Mouse (Mus musculus): ENCODE data around the gene Slc5a4a. TPM values are rescaled to one million over a fixed set of nuclear protein-coding genes. Genes with fewer than 3 reads are reported as not detected.

Gene Slc5a4a
- not detected in 2 replicates for total RNA-seq (2014; rRNA removed; ENCODE audit: low replicate concordance)
- not detected in 2 replicates for polyA plus RNA-seq (2015; fragmentation: Nextera tagmentation; extraction: Ambion mirVana)

- H3K4me3 ChIP-seq (ENCODE audit: low read depth, low read length) = no peak within 1 kb of the TSS
- no peaks in the 10 kb centered on the region for H3K4me1 ChIP-seq (ENCODE audit: control insufficient read depth, insufficient read depth)
- no peak within 1 kb of the TSS for H3K9ac ChIP-seq (replicated peaks; ENCODE audit: low read depth, low read length)
- WGBS = 89% methylated on average over 5 of the region's 5 CpGs
- no peaks in the 10 kb centered on the region for H3K27me3 ChIP-seq (ENCODE audit: control insufficient read depth, insufficient read depth, low read length)
- H3K27ac ChIP-seq (ENCODE audit: low read depth) = no peak within 1 kb of the TSS
- H3K9me3 ChIP-seq (replicated peaks; ENCODE audit: control insufficient read depth, low read length) = no peaks in the 10 kb centered on the region
- ATAC-seq (ENCODE audit: insufficient read depth, low read depth) (no peak), DNase-seq (ENCODE audit: low spot score) (no peak)
- H3K36me3 ChIP-seq (replicated peaks; ENCODE audit: control insufficient read depth, insufficient read depth, low read length) = no peaks in the 10 kb centered on the region
- no peak for TF ChIP-seq CTCF (IDR thresholded peaks at IDR 0.05; ENCODE audit: low read depth)
- TF ChIP-seq EP300 (IDR thresholded peaks at IDR 0.05; ENCODE audit: low read depth) = no peak
- no peak within 1 kb of the TSS for H3K4me2 ChIP-seq (ENCODE audit: low read depth, low read length)
Measured at GRCm38 (mm10) chr10:76147278-76147677, at the start of gene Slc5a4a. TSS of gene Slc5a4a (plus strand) at chr10:76147451.

- TF ChIP-seq EP300 (IDR thresholded peaks at IDR 0.05; ENCODE audit: low read depth) (no peak), CTCF (IDR thresholded peaks at IDR 0.05; ENCODE audit: low read depth) (no peak)
- Histone ChIP-seq H3K9me3 (replicated peaks; ENCODE audit: control insufficient read depth, low read length) (no peaks in the 10 kb centered on the region), H3K27me3 (ENCODE audit: control insufficient read depth, insufficient read depth, low read length) (no peaks in the 10 kb centered on the region), H3K27ac (ENCODE audit: low read depth) (no peak within 1 kb of the TSS), H3K4me2 (ENCODE audit: low read depth, low read length) (no peak within 1 kb of the TSS), H3K4me1 (ENCODE audit: control insufficient read depth, insufficient read depth) (no peaks in the 10 kb centered on the region), H3K9ac (replicated peaks; ENCODE audit: low read depth, low read length) (no peak within 1 kb of the TSS), H3K36me3 (replicated peaks; ENCODE audit: control insufficient read depth, insufficient read depth, low read length) (no peaks in the 10 kb centered on the region), H3K4me3 (ENCODE audit: low read depth, low read length) (no peak within 1 kb of the TSS)
- ATAC-seq (ENCODE audit: insufficient read depth, low read depth) (no peak), DNase-seq (ENCODE audit: low spot score) (no peak)
- 81% methylated on average over 4 of the region's 4 CpGs for WGBS
Measured at GRCm38 (mm10) chr10:76110861-76111260, 36.4 kb upstream of the Slc5a4a start, which contains the start of gene Slc5a4b. TSS of gene Slc5a4b (minus strand) at chr10:76110961.

GRCm38 (mm10) chr10:76117966-76118365 lies 29.3 kb upstream of the Slc5a4a start:
- peak; percentile 21 for DNase-seq (ENCODE audit: low spot score)

GRCm38 (mm10) chr10:76118741-76119140 lies 28.5 kb upstream of the Slc5a4a start:
- TF ChIP-seq EP300 (IDR thresholded peaks at IDR 0.05; ENCODE audit: low read depth) (no peak), CTCF (IDR thresholded peaks at IDR 0.05; ENCODE audit: low read depth) (no peak; the same call in 1 of the 2 replicates)
- H3K9ac ChIP-seq (replicated peaks; ENCODE audit: low read depth, low read length) = no peak overlapping the region
- H3K4me2 ChIP-seq (ENCODE audit: low read depth, low read length) = no peak overlapping the region
- no peak overlapping the region for H3K4me3 ChIP-seq (ENCODE audit: low read depth, low read length)
- ATAC-seq (ENCODE audit: insufficient read depth, low read depth) (no peak), DNase-seq (ENCODE audit: low spot score) (peak; percentile 8)
- no peak overlapping the region for H3K27ac ChIP-seq (ENCODE audit: low read depth)
- H3K27me3 ChIP-seq (ENCODE audit: control insufficient read depth, insufficient read depth, low read length) = no peaks in the 10 kb centered on the region
- WGBS = 4% methylated on average over 1 of the region's 1 CpGs
- H3K36me3 ChIP-seq (replicated peaks; ENCODE audit: control insufficient read depth, insufficient read depth, low read length) = no peaks in the 10 kb centered on the region
- no peaks in the 10 kb centered on the region for H3K4me1 ChIP-seq (ENCODE audit: control insufficient read depth, insufficient read depth)
- H3K9me3 ChIP-seq (replicated peaks; ENCODE audit: control insufficient read depth, low read length) = no peaks in the 10 kb centered on the region

More at GRCm38 (mm10) chr10:76117966-76118365, 29.3 kb upstream of the Slc5a4a start:
- H3K4me2 ChIP-seq (ENCODE audit: low read depth, low read length) = no peak overlapping the region
- no peaks in the 10 kb centered on the region for H3K4me1 ChIP-seq (ENCODE audit: control insufficient read depth, insufficient read depth)
- TF ChIP-seq EP300 (IDR thresholded peaks at IDR 0.05; ENCODE audit: low read depth) (no peak), CTCF (IDR thresholded peaks at IDR 0.05; ENCODE audit: low read depth) (peak; percentile 49)
- H3K27me3 ChIP-seq (ENCODE audit: control insufficient read depth, insufficient read depth, low read length) = no peaks in the 10 kb centered on the region
- no peaks in the 10 kb centered on the region for H3K9me3 ChIP-seq (replicated peaks; ENCODE audit: control insufficient read depth, low read length)
- H3K4me3 ChIP-seq (ENCODE audit: low read depth, low read length) = no peak overlapping the region
- ATAC-seq (ENCODE audit: insufficient read depth, low read depth) = no peak
- WGBS = 33% methylated on average over 5 of the region's 5 CpGs
- no peaks in the 10 kb centered on the region for H3K36me3 ChIP-seq (replicated peaks; ENCODE audit: control insufficient read depth, insufficient read depth, low read length)
- no peak overlapping the region for H3K27ac ChIP-seq (ENCODE audit: low read depth)
- no peak overlapping the region for H3K9ac ChIP-seq (replicated peaks; ENCODE audit: low read depth, low read length)

- Histone ChIP-seq H3K27me3 (ENCODE audit: control insufficient read depth, insufficient read depth, low read length) (no peaks in the 10 kb centered on the region), H3K9me3 (replicated peaks; ENCODE audit: control insufficient read depth, low read length) (no peaks in the 10 kb centered on the region), H3K9ac (replicated peaks; ENCODE audit: low read depth, low read length) (no peak overlapping the region), H3K4me2 (ENCODE audit: low read depth, low read length) (no peak overlapping the region), H3K36me3 (replicated peaks; ENCODE audit: control insufficient read depth, insufficient read depth, low read length) (no peaks in the 10 kb centered on the region), H3K27ac (ENCODE audit: low read depth) (no peak overlapping the region), H3K4me3 (ENCODE audit: low read depth, low read length) (no peak overlapping the region), H3K4me1 (ENCODE audit: control insufficient read depth, insufficient read depth) (no peaks in the 10 kb centered on the region)
- TF ChIP-seq CTCF (IDR thresholded peaks at IDR 0.05; ENCODE audit: low read depth) = no peak
- no peak for TF ChIP-seq EP300 (IDR thresholded peaks at IDR 0.05; ENCODE audit: low read depth)
- WGBS = 28% methylated on average over 4 of the region's 4 CpGs
- DNase-seq (ENCODE audit: low spot score) (no peak), ATAC-seq (ENCODE audit: insufficient read depth, low read depth) (no peak)
Measured at GRCm38 (mm10) chr10:76120124-76120711, 27.0 kb upstream of the Slc5a4a start.

- Histone ChIP-seq H3K36me3 (replicated peaks; ENCODE audit: control insufficient read depth, insufficient read depth, low read length) (no peaks in the 10 kb centered on the region), H3K4me2 (ENCODE audit: low read depth, low read length) (no peak overlapping the region), H3K4me3 (ENCODE audit: low read depth, low read length) (no peak overlapping the region), H3K9me3 (replicated peaks; ENCODE audit: control insufficient read depth, low read length) (no peaks in the 10 kb centered on the region), H3K27ac (ENCODE audit: low read depth) (no peak overlapping the region), H3K4me1 (ENCODE audit: control insufficient read depth, insufficient read depth) (no peaks in the 10 kb centered on the region), H3K27me3 (ENCODE audit: control insufficient read depth, insufficient read depth, low read length) (no peaks in the 10 kb centered on the region), H3K9ac (replicated peaks; ENCODE audit: low read depth, low read length) (no peak overlapping the region)
- ATAC-seq (ENCODE audit: insufficient read depth, low read depth) = no peak
- WGBS = 60% methylated on average over 5 of the region's 5 CpGs
- no peak for TF ChIP-seq EP300 (IDR thresholded peaks at IDR 0.05; ENCODE audit: low read depth)
- no peak for TF ChIP-seq CTCF (IDR thresholded peaks at IDR 0.05; ENCODE audit: low read depth)
- no peak for DNase-seq (ENCODE audit: low spot score)
Measured at GRCm38 (mm10) chr10:76121495-76121894, 25.8 kb upstream of the Slc5a4a start.
